Mouse (Mus musculus) right cerebral cortex, adult 18-20 months (tissue): ENCODE results near the gene Tbx22.

Experiments
- DNase-seq: peaks from one replicate; pipeline ENCODE4 v3.0.0; 2022; ENCODE audit warnings: mixed read lengths

Tbx22 gene

DNA sequence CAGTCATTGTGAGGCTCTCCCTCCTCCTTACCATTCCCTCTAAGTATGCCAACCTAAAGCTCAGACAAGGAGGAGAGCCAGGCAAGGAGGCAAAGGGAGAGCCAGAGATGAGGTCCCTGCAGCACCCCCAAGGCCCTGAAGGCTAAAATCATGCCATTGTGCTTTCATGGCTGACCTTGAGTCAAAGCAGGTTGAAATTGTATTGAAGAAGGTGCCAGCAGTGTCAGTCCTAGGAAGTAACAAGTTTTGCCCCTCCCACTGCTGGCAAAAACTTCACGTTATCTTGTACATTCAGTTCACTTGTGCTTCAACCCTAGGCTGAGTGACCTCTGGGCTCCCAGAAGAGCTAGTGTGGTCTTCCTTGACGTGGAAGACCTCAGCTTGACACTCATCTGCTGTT is at the start of gene Tbx22:
TSS of gene Tbx22 (plus strand) at position 301 of the 400 bp plus-strand sequence.
- no peak for DNase-seq

DNA sequence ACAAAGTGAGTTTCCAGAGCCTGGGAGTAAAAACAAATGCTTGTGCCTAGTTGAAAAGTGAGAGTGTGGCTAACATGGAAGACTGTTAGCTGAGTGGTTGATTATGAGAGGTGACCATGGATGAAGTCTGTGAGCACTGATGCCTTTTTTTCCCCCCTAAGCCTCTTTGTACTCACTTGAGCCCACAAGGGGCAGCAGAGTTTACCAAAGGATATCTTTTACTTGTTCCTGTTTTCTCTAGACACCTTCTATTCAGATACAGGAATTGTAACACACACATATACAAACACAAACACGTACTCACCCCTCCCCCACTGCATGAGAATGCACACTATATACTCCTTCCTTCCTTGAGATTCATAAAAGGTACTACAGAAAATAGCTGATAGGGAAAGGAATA is 913 bp downstream of the Tbx22 start:
- DNase-seq, result no peak

DNA sequence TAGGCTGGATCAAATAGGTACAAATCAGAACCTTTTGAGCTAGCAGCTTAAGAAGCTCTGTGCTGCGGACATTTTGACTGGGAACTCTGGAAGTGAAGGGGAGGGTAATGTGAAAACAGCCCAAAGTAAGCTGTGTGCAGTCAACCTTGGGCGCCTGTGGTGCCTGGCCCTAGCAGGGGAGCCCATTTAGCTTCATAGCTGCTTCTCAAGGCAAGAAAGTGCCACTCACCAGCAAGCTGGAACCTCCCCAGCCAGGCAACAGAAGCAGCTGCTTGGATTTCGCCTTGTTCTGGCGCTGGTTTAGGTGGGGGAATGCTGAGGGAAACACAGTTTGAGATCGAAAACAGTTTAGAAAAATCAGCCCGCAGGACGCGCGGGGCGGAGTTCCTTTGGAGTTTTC is 11.4 kb downstream of the Tbx22 start:
- no peak for DNase-seq

DNA sequence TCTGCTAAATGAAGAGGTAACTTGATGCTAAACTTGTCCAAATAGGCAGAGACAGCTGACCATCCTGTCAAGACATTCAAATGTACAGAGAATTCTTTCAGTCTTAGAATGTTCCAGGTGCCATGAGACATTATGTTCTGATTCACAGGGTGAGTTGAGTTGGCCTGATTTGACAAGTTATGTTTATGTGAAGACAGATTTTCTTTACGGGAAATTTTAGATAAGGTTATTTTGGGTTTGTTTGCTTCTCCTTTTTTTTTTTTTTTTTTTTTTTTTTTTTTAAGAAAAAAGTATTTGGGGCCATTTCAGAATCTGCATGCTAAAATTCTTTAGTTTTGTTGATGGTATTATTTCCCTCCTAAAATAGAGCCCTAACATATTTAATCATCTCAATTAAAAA is 40.8 kb downstream of the Tbx22 start:
- DNase-seq, result no peak

DNA sequence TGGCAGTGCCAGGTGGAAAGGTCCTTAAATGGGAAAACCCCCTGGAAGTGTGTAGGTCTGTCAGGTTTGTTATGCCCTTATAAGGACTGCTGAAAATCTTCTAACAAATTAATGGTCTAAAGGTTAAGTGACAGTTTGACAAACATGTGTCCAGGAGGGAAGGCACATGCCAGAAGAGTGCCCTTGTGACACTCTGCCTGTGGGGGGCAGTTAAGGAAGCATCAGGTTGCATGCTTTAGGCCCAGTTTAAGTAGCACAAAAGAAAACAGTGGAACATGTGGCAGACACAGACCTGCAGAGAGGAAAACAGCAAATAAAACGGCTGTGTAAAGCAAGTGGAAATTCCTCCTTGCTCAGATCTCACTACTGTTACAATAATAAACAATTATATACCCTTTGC is 55.8 kb downstream of the Tbx22 start:
- no peak for DNase-seq
